Mouse (Mus musculus): Measurements from ENCODE around the gene Poc1a. TPM values are rescaled to one million over a fixed set of nuclear protein-coding genes. Genes with fewer than 3 reads are reported as not detected.

Gene Poc1a
- total and polyA plus RNA-seq, 2 experiments from 2014 or later, result 9.8 to 10.8 TPM

- no peaks in the 10 kb centered on the region for H3K4me1 ChIP-seq (ENCODE audit: insufficient read depth, low read length)
- TF ChIP-seq CTCF (IDR thresholded peaks at IDR 0.05; ENCODE audit: low read depth), result no peak
- no peaks in the 10 kb centered on the region for H3K27me3 ChIP-seq (ENCODE audit: insufficient read depth, low read length)
- H3K9ac ChIP-seq (replicated peaks; ENCODE audit: low read length), result no peak overlapping the region
- no peaks in the 10 kb centered on the region for H3K36me3 ChIP-seq (ENCODE audit: insufficient read depth, low read length)
- ATAC-seq (no peak), DNase-seq (ENCODE audit: low spot score) (no peak)
- no peaks in the 10 kb centered on the region for H3K9me3 ChIP-seq (ENCODE audit: low read length)
- WGBS, result 89% methylated on average over 14 of the region's 14 CpGs
- H3K27ac ChIP-seq, result no peak overlapping the region
- no peak overlapping the region for H3K4me2 ChIP-seq (ENCODE audit: low read depth, low read length)
- H3K4me3 ChIP-seq (ENCODE audit: low read length), result no peak overlapping the region
These were observed 12.8 kb downstream of the Poc1a start for GRCm38 (mm10) chr9:106293569-106294156.

- DNase-seq (ENCODE audit: low spot score), result no peak
- no peak for TF ChIP-seq CTCF (IDR thresholded peaks at IDR 0.05; ENCODE audit: low read depth)
- H3K9me3 ChIP-seq (ENCODE audit: low read length), result no peaks in the 10 kb centered on the region
- no peaks in the 10 kb centered on the region for H3K36me3 ChIP-seq (ENCODE audit: insufficient read depth, low read length)
- no peaks in the 10 kb centered on the region for H3K4me1 ChIP-seq (ENCODE audit: insufficient read depth, low read length)
- no peak overlapping the region for H3K9ac ChIP-seq (replicated peaks; ENCODE audit: low read length)
- H3K4me3 ChIP-seq (ENCODE audit: low read length), result no peak overlapping the region
- no peak for ATAC-seq
- 88% methylated on average over 6 of the region's 6 CpGs for WGBS
- H3K27me3 ChIP-seq (ENCODE audit: insufficient read depth, low read length), result no peaks in the 10 kb centered on the region
- H3K4me2 ChIP-seq (ENCODE audit: low read depth, low read length), result no peak overlapping the region
- no peak overlapping the region for H3K27ac ChIP-seq
These were observed 15.8 kb downstream of the Poc1a start for GRCm38 (mm10) chr9:106296637-106297174.

DNA sequence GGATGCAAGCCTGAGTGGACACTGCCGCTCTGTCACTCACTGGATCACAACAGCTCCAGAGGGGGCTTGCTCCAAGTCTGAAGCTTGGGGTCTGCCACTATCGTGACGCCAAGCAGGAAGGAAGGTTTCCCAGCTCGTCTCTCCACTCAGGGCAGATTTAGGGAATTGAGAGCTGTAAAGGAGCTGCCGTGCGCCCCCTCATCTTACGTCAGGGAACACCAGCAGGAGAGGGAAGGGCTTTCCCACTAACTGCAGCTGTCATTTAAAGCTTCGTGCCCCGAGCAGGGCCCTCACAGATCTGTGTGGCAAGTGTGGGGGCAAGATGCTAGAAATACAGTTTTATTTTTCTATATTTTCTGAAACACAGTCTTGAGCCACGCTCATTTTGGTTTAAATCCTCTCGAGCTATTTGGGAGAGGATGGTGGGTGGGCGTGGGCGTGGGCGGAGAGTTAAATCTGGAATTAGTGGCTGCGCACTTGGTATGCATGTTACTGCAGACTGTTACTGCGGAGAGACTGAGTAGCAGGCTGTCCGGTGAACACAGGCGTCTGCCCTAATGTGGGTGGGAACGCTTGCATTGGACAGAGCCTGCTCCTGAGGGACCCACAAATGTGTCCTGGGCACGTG, 19.4 kb downstream of the Poc1a start:
- 75% methylated on average over 20 of the region's 20 CpGs for WGBS
- H3K9ac ChIP-seq (replicated peaks; ENCODE audit: low read length), result no peak overlapping the region
- H3K4me2 ChIP-seq (ENCODE audit: low read depth, low read length), result no peak overlapping the region
- ATAC-seq (no peak), DNase-seq (ENCODE audit: low spot score) (no peak)
- H3K27me3 ChIP-seq (ENCODE audit: insufficient read depth, low read length), result no peaks in the 10 kb centered on the region
- TF ChIP-seq CTCF (IDR thresholded peaks at IDR 0.05; ENCODE audit: low read depth), result no peak
- H3K27ac ChIP-seq, result no peak overlapping the region
- no peaks in the 10 kb centered on the region for H3K36me3 ChIP-seq (ENCODE audit: insufficient read depth, low read length)
- no peaks in the 10 kb centered on the region for H3K9me3 ChIP-seq (ENCODE audit: low read length)
- no peaks in the 10 kb centered on the region for H3K4me1 ChIP-seq (ENCODE audit: insufficient read depth, low read length)
- H3K4me3 ChIP-seq (ENCODE audit: low read length), result no peak overlapping the region

DNA sequence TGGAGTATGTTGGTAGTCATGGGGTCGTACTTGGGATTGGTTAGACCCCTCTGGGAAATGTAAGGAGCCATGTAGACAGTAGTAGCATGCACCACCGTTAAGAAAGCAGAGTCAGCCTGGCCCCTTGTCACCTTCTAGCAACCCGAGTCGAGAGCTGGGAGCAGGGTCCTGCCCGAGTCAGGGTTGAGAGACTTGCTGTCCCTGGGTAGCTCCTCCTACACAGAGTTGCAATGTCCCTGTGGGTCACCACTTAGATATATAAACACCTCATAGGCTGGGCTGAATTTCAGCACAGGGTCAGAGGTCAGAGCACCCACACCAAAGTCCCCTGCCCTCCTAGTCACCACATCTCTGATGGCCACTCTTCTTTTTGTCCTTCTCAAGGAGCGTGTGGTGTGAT, 20.1 kb downstream of the Poc1a start:
- H3K36me3 ChIP-seq (ENCODE audit: insufficient read depth, low read length), result no peaks in the 10 kb centered on the region
- H3K9me3 ChIP-seq (ENCODE audit: low read length), result no peaks in the 10 kb centered on the region
- TF ChIP-seq CTCF (IDR thresholded peaks at IDR 0.05; ENCODE audit: low read depth), result no peak
- ATAC-seq (0 out of 2 replicates have a peak, but pooled peaks have one; percentile 42), DNase-seq (ENCODE audit: low spot score) (no peak)
- no peaks in the 10 kb centered on the region for H3K4me1 ChIP-seq (ENCODE audit: insufficient read depth, low read length)
- no peak overlapping the region for H3K9ac ChIP-seq (replicated peaks; ENCODE audit: low read length)
- no peak overlapping the region for H3K27ac ChIP-seq
- H3K27me3 ChIP-seq (ENCODE audit: insufficient read depth, low read length), result no peaks in the 10 kb centered on the region
- H3K4me3 ChIP-seq (ENCODE audit: low read length), result no peak overlapping the region
- 82% methylated on average over 6 of the region's 6 CpGs for WGBS
- H3K4me2 ChIP-seq (ENCODE audit: low read depth, low read length), result no peak overlapping the region

DNA sequence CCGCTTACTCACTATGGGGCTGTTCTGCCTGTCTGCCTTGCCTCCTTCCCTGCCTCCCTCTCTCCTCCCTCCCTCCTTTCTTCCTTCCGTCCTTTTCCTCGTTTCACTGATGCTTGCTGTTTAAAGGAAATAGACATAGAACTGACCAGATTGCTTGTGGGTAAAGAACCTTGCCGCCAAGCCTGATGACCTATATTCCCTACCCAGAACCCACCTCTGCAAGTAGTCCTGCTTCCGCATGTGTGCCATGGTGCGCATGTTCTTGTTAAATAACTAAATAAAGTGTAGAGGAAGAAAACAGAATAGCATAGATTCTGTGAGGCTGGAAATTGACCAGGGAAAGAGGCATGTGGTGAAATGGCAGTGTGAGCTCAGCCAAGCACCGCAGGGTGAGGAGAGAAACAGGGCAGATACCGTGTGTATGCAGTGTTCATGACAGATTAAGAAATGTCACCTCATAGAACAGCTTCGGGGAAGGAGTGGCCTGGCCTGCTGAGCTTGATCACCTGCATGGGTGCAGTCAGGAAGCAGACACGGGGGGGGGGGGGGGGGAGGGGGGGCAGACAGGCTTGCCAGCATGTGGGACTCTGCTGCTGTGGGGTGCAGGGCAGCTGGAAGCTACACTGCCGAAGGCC, 20.7 kb downstream of the Poc1a start:
- 74% methylated on average over 11 of the region's 11 CpGs for WGBS
- Histone ChIP-seq H3K27ac (no peak overlapping the region), H3K36me3 (ENCODE audit: insufficient read depth, low read length) (no peaks in the 10 kb centered on the region), H3K4me2 (ENCODE audit: low read depth, low read length) (no peak overlapping the region), H3K9ac (replicated peaks; ENCODE audit: low read length) (no peak overlapping the region), H3K4me3 (ENCODE audit: low read length) (no peak overlapping the region), H3K9me3 (ENCODE audit: low read length) (no peaks in the 10 kb centered on the region), H3K27me3 (ENCODE audit: insufficient read depth, low read length) (no peaks in the 10 kb centered on the region), H3K4me1 (ENCODE audit: insufficient read depth, low read length) (no peaks in the 10 kb centered on the region)
- no peak for ATAC-seq
- no peak for DNase-seq (ENCODE audit: low spot score)
- TF ChIP-seq CTCF (IDR thresholded peaks at IDR 0.05; ENCODE audit: low read depth), result no peak

- no peak for TF ChIP-seq CTCF (IDR thresholded peaks at IDR 0.05; ENCODE audit: low read depth)
- no peak overlapping the region for H3K27ac ChIP-seq
- H3K36me3 ChIP-seq (ENCODE audit: insufficient read depth, low read length), result no peaks in the 10 kb centered on the region
- ATAC-seq, result no peak
- no peak overlapping the region for H3K4me3 ChIP-seq (ENCODE audit: low read length)
- no peak overlapping the region for H3K4me2 ChIP-seq (ENCODE audit: low read depth, low read length)
- WGBS, result 80% methylated on average over 16 of the region's 16 CpGs
- no peaks in the 10 kb centered on the region for H3K9me3 ChIP-seq (ENCODE audit: low read length)
- H3K27me3 ChIP-seq (ENCODE audit: insufficient read depth, low read length), result no peaks in the 10 kb centered on the region
- DNase-seq (ENCODE audit: low spot score), result no peak
- H3K9ac ChIP-seq (replicated peaks; ENCODE audit: low read length), result no peak overlapping the region
- H3K4me1 ChIP-seq (ENCODE audit: insufficient read depth, low read length), result no peaks in the 10 kb centered on the region
These were observed 21.7 kb downstream of the Poc1a start for GRCm38 (mm10) chr9:106302446-106303150.
